Mouse (Mus musculus) midbrain, embryonic 16.5 days (tissue): ENCODE data around the gene Fam149b. TPM values are rescaled to one million over a fixed set of nuclear protein-coding genes. Genes with fewer than 3 reads are reported as not detected.
A peak's percentile ranks its signal among the peaks of the same experiment; 100 is the strongest.

Experiments
- ATAC-seq: fragments of 200-750 bp; cut with Nextera tagmentation; 2 replicates; pipeline ENCODE4 v1.8.0; 2017; ENCODE audit warnings: moderate TSS enrichment
- H3K27ac ChIP-seq: fragments of 300-500 bp; sonication (generic); 2 replicates; pipeline ENCODE4 v1.5.1; 2014; ENCODE audit warnings: mild to moderate bottlenecking, low read length, mixed read lengths
- H3K27me3 ChIP-seq: fragments of 300-500 bp; sonication (generic); 2 replicates; pipeline ENCODE4 v1.6.1; 2014; ENCODE audit warnings: low read depth, low read length, mixed read lengths; ENCODE audit not compliant: control insufficient read depth, insufficient read depth
- H3K36me3 ChIP-seq: fragments of 300-500 bp; sonication (generic); 2 replicates; pipeline ENCODE4 v1.6.1; 2014; ENCODE audit warnings: mild to moderate bottlenecking, low read length, moderate library complexity, mixed read lengths; ENCODE audit not compliant: control insufficient read depth, insufficient read depth
- H3K4me1 ChIP-seq: fragments of 300-500 bp; sonication (generic); 2 replicates; pipeline ENCODE4 v1.6.1; 2014; ENCODE audit warnings: mild to moderate bottlenecking, low read length, mixed read lengths; ENCODE audit not compliant: control insufficient read depth, insufficient read depth
- H3K4me2 ChIP-seq: fragments of 300-500 bp; sonication (generic); 2 replicates; pipeline ENCODE4 v1.6.1; 2014; ENCODE audit warnings: mild to moderate bottlenecking, low read length, mixed read lengths
- H3K4me3 ChIP-seq: fragments of 300-500 bp; sonication (generic); 2 replicates; pipeline ENCODE4 v1.5.1; 2014; ENCODE audit warnings: low read depth, mild to moderate bottlenecking, low read length, moderate library complexity, mixed read lengths
- H3K9ac ChIP-seq: fragments of 300-500 bp; sonication (generic); 2 replicates; pipeline ENCODE4 v1.6.1; 2014; ENCODE audit warnings: low read depth, low read length, mixed read lengths
- H3K9me3 ChIP-seq: fragments of 300-500 bp; sonication (generic); replicated peaks from 2 replicates; pipeline ENCODE4 v1.6.1; 2014; ENCODE audit warnings: mild to moderate bottlenecking, low read length, mixed read lengths; ENCODE audit not compliant: control insufficient read depth, poor library complexity, severe bottlenecking
- WGBS: fragments of 180-500 bp; shearing (Covaris S2); extraction: QIAGEN DNeasy Blood & Tissue Kit; methylation state at CpG from one replicate; pipeline ENCODE4 v1.1.7; 2014; 5-methylcytosine and 5-hydroxymethylcytosine counted together
- polyA plus RNA-seq: library from polyadenylated mRNA; unstranded; fragments of >200 nt; fragmentation: Nextera tagmentation; extraction: Ambion mirVana; gene quantifications from 2 replicates; pipeline ENCODE4 v1.2.1, GENCODE M21; 2015

Gene Fam149b
- polyA plus RNA-seq, 1 experiment from 2014 or later, result 40.6 TPM

GRCm38 (mm10) chr14:20379087-20379640, 31.2 kb downstream of the Fam149b start:
- no peak overlapping the region for H3K27ac ChIP-seq
- no peak overlapping the region for H3K9ac ChIP-seq
- no peaks in the 10 kb centered on the region for H3K4me1 ChIP-seq
- no peaks in the 10 kb centered on the region for H3K27me3 ChIP-seq
- ATAC-seq, result no peak
- 94% methylated on average over 5 of the region's 5 CpGs for WGBS
- no peak overlapping the region for H3K4me3 ChIP-seq
- H3K4me2 ChIP-seq, result no peak overlapping the region
- H3K36me3 ChIP-seq, result peaks cover 13% of the 10 kb centered on the region
- H3K9me3 ChIP-seq, result no peaks in the 10 kb centered on the region

DNA sequence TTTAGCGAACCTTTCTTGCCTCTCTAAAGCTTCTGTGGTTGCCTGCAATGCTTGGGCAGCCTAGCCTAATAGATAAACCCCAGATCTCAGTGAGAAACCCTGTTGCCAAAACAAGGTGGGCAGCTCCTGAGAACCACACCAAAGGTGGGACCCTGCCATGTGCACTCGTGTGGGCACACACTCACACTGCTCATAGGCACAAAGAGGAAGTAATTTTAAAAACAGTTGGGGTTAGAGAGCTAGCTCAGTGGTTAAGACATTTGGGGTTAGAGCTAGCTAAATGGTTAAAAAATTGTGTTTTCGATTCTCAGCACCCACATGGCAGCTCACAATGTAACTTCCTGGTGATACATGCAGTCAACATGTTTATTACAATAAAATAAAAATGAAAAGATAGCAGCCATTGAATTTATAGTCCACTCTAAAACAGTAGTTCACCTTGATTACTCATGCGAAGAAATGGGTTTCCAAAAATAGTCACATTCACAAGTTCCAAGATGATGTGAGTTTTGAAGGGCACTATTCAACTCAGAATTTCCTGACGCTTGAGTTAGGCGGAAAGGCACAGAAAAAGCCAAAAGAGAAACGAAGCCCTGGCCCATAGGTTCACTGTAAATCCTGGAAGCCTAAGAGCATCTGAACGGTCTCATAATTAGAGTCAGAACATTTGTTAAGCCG, 31.9 kb downstream of the Fam149b start:
- H3K9ac ChIP-seq, result no peak overlapping the region
- H3K27ac ChIP-seq, result no peak overlapping the region
- no peaks in the 10 kb centered on the region for H3K27me3 ChIP-seq
- H3K4me1 ChIP-seq, result no peaks in the 10 kb centered on the region
- peaks cover 11% of the 10 kb centered on the region for H3K36me3 ChIP-seq
- no peak overlapping the region for H3K4me2 ChIP-seq
- H3K9me3 ChIP-seq, result no peaks in the 10 kb centered on the region
- H3K4me3 ChIP-seq, result no peak overlapping the region
- 92% methylated on average over 9 of the region's 9 CpGs for WGBS
- ATAC-seq, result no peak

GRCm38 (mm10) chr14:20388441-20389129, 40.6 kb downstream of the Fam149b start, which contains the start of gene Dnajc9:
Gene Dnajc9, minus strand, starts transcription at chr14:20388910.
- Histone ChIP-seq H3K4me3 (peak within 1 kb of the TSS; percentile 91), H3K9ac (peak within 1 kb of the TSS; percentile 81), H3K9me3 (no peaks in the 10 kb centered on the region), H3K4me1 (peaks cover 43% of the 10 kb centered on the region), H3K36me3 (peaks cover 4% of the 10 kb centered on the region), H3K27me3 (no peaks in the 10 kb centered on the region), H3K27ac (peak within 1 kb of the TSS; percentile 84), H3K4me2 (peak within 1 kb of the TSS; percentile 90)
- ATAC-seq, result peak; percentile 71
- WGBS, result under 1% methylated on average over 59 of the region's 59 CpGs

GRCm38 (mm10) chr14:20389446-20390079, 41.6 kb downstream of the Fam149b start:
- Histone ChIP-seq H3K36me3 (peaks cover 4% of the 10 kb centered on the region), H3K4me3 (peak overlapping the region; percentile 91), H3K9me3 (no peaks in the 10 kb centered on the region), H3K27me3 (no peaks in the 10 kb centered on the region), H3K27ac (peak overlapping the region; percentile 84; the same call in 1 of the 2 replicates), H3K9ac (no peak overlapping the region), H3K4me1 (peaks cover 46% of the 10 kb centered on the region), H3K4me2 (peak overlapping the region; percentile 90)
- WGBS, result 89% methylated on average over 8 of the region's 8 CpGs
- ATAC-seq, result no peak

GRCm38 (mm10) chr14:20392326-20392725, 44.4 kb downstream of the Fam149b start:
- 87% methylated on average over 3 of the region's 4 CpGs for WGBS
- Histone ChIP-seq H3K4me2 (peak overlapping the region; percentile 13; the same call in 1 of the 2 replicates), H3K9ac (no peak overlapping the region), H3K27ac (no peak overlapping the region), H3K36me3 (peaks cover 4% of the 10 kb centered on the region), H3K4me3 (no peak overlapping the region), H3K27me3 (no peaks in the 10 kb centered on the region), H3K9me3 (no peaks in the 10 kb centered on the region), H3K4me1 (peaks cover 29% of the 10 kb centered on the region)
- ATAC-seq, result no peak

- peaks cover 20% of the 10 kb centered on the region for H3K4me1 ChIP-seq
- peaks cover 4% of the 10 kb centered on the region for H3K36me3 ChIP-seq
- no peaks in the 10 kb centered on the region for H3K27me3 ChIP-seq
- H3K9ac ChIP-seq, result peak within 1 kb of the TSS; percentile 93
- H3K27ac ChIP-seq, result peak within 1 kb of the TSS; percentile 87
- H3K4me2 ChIP-seq, result peak within 1 kb of the TSS; percentile 61
- under 1% methylated on average over 67 of the region's 68 CpGs for WGBS
- ATAC-seq, result peak; percentile 97
- peak within 1 kb of the TSS; percentile 67 for H3K4me3 ChIP-seq
- H3K9me3 ChIP-seq, result no peaks in the 10 kb centered on the region
These were observed 45.4 kb downstream of the Fam149b start, which contains the start of gene Mrps16 for GRCm38 (mm10) chr14:20393205-20393913. Gene Mrps16, minus strand, starts transcription at chr14:20393634.

- H3K4me1 ChIP-seq, result peaks cover 10% of the 10 kb centered on the region
- H3K9me3 ChIP-seq, result no peaks in the 10 kb centered on the region
- WGBS, result 86% methylated on average over 9 of the region's 9 CpGs
- no peaks in the 10 kb centered on the region for H3K36me3 ChIP-seq
- H3K27ac ChIP-seq, result no peak overlapping the region
- no peaks in the 10 kb centered on the region for H3K27me3 ChIP-seq
- ATAC-seq, result no peak
- no peak overlapping the region for H3K9ac ChIP-seq
- H3K4me3 ChIP-seq, result no peak overlapping the region
- no peak overlapping the region for H3K4me2 ChIP-seq
These were observed 49.3 kb downstream of the Fam149b start for GRCm38 (mm10) chr14:20397220-20397619.

- 42% methylated on average over 4 of the region's 4 CpGs for whole genome bisulfite sequencing
- no peaks in the 10 kb centered on the region for H3K27me3 ChIP-seq
These were observed 50.9 kb downstream of the Fam149b start for GRCm38 (mm10) chr14:20398864-20399263.

More at GRCm38 (mm10) chr14:20398864-20399263, 50.9 kb downstream of the Fam149b start:
- H3K27ac ChIP-seq, result no peak overlapping the region
- no peak overlapping the region for H3K4me3 ChIP-seq
- H3K9me3 ChIP-seq, result no peaks in the 10 kb centered on the region
- H3K4me1 ChIP-seq, result peaks cover 3% of the 10 kb centered on the region
- no peak overlapping the region for H3K9ac ChIP-seq
- H3K4me2 ChIP-seq, result no peak overlapping the region
- H3K36me3 ChIP-seq, result no peaks in the 10 kb centered on the region
- no peak for ATAC-seq
